Mouse (Mus musculus): ENCODE measurements around the gene A630023A22Rik.

Gene A630023A22Rik

DNA sequence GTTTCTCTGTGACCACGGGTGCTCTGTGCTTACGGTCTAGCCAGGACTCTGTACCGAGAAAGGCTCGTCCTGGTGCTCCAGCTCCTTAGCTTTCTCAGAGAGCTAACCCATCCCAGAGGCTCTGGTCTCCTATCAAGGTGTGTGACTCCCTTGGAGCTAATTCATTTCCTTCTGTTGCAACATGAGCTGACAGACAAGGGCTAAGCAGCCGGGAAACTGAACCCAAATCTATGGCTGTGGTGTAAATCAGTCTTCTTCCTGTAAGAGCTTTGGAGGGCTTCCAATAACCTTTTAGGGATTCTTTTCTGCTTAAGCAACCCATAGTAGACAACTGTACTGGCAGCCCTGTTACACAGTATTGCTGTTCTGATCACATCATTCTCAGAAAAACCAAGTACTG is at the start of gene A630023A22Rik:
A630023A22Rik (minus strand) TSS at position 154 of the 400 bp plus-strand sequence.
- in situ Hi-C loops (cut with MboI, MseI), result no loop called here

DNA sequence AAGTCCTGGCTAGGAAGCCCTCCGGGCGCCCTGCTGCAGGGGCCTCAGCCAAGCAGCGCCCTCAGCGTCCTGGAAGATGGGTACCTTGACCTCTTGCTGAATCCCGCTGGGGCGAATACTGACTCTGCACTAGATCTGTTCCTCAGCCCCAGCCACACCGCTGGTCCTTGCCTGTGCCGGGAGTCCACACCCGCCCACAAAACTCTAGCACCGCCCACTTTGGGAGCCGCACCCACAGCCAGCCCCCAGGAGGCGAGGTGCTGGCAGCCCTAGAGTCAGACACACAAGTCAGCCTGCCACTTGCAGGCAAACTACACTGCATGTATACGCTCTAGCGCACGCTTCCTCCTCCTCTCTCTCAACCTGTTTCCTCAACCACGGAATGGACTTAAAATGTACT is 49.8 kb upstream of the A630023A22Rik start, which contains the start of gene Npy4r:
Npy4r (minus strand) TSS at position 148 of the 400 bp plus-strand sequence.
- in situ Hi-C loops (cut with MboI, MseI), result no loop called here

- in situ Hi-C loops (cut with MboI, MseI), result no loop called here
These were observed 40.4 kb upstream of the A630023A22Rik start for GRCm38 (mm10) chr14:34142915-34143314.

DNA sequence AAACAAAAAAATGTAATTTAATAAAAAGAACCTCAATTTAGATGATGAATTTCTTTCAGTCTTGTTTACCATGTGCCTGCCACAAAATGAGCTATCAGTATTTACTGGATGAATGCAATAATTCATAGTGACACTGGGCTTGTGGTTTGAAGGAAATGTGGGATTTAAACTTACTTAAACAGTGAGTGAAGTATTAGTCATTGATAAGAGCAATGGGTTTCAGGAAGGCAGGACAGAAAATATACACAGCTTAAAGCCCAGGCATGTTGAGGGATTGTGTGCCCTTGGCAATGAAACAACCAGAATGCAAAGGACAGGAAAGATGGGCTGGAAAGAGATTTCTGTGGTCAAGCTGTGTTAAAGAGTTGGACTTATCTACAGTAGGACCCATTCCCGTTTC is 39.8 kb upstream of the A630023A22Rik start:
- in situ Hi-C loops (cut with MboI, MseI), result no loop called here

GRCm38 (mm10) chr14:34139671-34140664 is 37.4 kb upstream of the A630023A22Rik start:
- in situ Hi-C loops (cut with MboI, MseI), result no loop called here

GRCm38 (mm10) chr14:34135391-34135790 is 32.8 kb upstream of the A630023A22Rik start:
- in situ Hi-C loops (cut with MboI, MseI), result no loop called here

DNA sequence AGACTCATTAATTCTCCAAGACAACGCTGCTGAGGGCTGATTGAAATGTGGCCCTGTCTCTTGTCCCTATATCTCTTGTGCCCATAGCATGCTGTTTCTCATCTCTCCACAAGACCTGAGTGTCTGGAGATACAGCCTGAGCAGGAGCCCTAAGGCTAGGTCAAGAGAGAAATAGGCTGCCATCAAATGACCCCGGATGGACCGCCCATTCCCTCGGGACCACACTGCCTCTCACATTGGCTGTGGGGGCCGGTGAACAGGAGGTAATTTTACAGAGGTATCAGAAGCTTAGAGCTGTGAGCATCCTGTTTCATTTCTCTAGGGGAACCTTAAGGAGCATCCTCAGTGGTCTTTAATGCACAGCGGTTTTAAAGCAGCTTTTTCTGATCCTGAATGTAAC is 28.7 kb upstream of the A630023A22Rik start:
- in situ Hi-C loops (cut with MboI, MseI), result no loop called here

DNA sequence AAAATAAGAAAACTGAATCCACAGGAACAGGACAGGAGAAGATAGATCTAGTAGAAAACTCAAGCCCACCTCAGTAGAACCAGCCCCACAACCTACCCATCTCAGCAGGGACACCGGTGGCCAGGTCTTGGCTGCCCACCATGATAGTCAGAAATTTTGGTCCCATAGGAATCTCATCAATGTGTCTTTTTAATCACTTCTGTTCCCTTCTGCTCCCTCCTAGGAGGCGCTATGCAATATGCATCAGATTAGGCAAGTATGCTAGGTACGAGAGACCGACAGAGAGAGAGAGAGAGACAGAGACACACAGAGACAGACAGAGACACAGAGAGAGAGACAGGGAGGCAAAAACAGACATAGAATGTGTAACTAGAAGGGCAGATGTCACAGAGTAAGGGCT is 19.1 kb upstream of the A630023A22Rik start:
- in situ Hi-C loops (cut with MboI, MseI), result no loop called here

GRCm38 (mm10) chr14:34120923-34121351 is 18.4 kb upstream of the A630023A22Rik start:
- in situ Hi-C loops (cut with MboI, MseI), result no loop called here

DNA sequence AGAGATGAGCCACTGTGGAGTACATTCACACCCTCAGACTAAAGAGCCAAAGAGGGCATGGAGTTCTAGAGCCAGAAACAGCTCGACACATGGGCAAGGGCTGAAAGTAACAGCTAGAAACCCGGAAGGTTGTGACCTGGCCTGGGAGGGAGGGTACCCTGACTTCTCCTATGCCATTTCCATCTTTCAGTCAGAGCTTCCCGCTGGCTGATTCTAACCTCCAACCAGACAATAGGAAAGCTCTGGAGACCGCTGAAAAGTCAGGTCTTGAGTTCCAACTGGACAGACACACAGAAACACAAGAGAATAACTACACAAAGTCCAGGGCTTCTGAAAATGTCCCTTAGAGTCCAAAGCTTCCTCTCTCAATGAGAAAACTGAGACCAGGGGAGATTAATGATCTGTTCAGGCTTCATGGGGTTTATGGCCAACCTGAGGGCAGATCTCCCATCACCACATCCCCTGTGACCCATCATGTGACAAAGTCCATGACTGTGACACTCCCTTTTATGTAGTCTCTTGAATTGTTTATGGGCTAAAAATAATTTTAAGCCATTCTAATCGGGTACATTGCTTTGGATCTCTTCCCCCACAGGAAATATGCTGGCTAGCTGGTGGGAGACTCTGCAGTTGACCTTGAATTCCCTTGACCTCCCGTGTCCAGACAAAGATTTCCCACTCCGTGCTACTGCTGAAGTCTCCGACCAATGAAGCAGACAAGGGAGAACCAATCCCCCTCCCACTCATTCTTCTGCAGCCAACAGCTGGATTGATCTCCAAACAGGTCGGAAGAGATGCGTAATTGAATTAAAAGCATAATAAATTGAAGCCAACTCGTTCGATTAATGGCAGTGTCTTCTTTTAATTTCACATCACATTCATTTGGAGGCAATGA is 17.7 kb upstream of the A630023A22Rik start:
- in situ Hi-C loops (cut with MboI, MseI), result no loop called here

GRCm38 (mm10) chr14:34119046-34119723 is 16.6 kb upstream of the A630023A22Rik start:
- in situ Hi-C loops (cut with MboI, MseI), result no loop called here

DNA sequence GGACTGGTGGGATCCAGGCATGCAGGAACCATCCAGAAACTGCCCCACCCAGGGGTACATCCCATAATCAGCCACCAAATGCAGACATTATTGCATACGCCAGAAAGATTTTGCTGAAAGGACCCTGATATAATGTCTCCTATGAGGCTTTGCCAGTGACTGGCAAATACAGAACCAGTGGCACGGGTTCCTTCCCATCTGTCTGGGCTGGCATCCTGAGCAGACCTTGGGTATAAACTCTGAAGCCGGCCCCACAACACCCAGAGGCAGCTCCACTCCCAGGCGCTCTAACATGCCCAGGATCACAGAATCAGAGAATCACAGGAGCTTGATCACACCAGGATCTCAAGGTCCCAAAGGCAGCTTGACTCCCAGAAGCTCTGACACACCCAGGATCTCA is 11.8 kb upstream of the A630023A22Rik start:
- in situ Hi-C loops (cut with MboI, MseI), result no loop called here

DNA sequence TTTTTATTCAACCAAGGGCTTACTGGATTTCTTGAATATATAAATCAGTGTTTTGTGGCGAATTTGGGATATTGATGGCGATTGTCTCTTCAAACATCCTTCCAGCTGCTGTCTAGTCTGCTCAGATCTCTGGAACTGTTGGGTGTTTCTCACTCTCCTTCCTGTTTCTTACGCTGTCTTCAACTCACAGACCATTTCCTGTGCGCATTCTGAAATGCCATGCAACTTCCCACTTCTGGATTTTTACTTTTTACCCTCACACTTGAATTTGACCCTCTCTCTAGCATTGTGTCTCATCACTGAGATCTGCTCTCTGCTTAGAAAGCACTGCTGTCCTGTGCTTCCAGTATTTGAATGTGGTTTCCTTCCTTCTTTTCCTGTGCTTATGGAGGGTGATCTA is 5.0 kb upstream of the A630023A22Rik start:
- in situ Hi-C loops (cut with MboI, MseI), result no loop called here

DNA sequence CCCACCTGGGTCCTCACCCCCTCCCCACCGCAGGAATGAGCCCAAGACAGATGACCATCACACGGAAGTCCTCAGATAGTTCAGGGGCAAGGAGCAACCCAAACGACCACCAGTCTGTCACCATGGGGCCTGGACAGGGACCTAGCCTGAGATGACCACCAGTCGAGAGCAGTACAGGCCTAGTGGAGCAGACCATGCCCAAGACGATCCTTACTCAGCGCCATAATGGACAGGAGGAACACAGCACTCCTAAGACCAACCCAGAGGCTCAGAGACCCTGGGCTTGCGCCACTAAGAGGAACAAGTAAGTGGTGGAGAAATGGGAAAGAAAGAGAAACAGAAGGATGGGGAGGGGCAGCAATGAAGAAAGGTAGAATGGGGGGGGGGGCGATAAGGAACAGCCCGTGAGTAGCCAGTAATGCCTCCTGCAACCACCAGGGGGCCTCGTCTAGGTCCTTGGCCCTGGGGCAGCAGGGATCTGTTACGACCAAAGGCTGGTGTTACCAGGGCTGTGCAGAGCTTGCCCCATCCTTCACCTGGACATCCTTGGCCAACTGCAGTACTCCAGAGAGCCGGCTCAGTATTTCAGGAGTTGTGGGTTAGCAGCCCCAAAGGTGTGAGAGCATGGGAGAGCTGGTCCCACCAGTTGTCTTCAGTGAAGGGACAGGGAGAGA is 4.0 kb upstream of the A630023A22Rik start:
- in situ Hi-C loops (cut with MboI, MseI), result no loop called here

DNA sequence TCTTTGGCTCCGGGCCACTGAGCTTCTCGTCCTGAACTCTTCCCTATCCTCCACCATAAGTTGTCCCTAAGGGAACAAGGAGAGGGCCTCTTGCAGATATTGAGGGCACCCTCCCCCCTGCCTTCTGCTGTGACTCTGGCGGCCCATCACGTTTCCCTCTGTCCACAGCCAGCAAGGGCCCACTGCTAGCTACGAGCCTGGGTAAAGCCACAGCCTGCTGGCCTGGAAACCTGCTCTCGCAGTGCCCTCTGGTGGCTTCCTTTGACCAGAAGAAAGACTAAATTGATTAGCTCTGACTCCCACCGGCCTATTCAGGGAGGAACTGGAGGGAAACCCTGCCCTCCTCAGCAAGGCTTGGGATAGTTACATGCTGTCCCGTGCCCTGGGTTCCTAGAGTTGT is 2.3 kb upstream of the A630023A22Rik start:
- in situ Hi-C loops (cut with MboI, MseI), result no loop called here

DNA sequence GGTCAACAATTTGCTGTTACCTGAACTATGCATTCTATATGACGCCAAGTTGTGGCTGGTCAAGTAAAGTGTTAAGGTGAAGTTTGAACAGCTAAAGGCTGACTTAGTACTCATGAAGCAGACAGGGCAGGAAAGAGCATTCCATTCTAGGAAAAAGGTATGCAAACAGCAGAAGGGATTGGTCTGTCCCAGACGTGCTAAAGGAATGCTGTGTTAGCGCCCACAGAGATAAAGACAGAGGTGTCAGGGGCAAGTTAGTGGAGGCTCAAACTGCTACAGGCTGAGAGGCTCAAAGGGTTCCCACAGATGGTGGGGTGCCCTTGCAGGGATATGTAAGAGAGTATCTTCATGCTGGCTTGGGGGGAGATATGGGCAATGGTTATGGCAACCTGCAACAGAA is 1.3 kb upstream of the A630023A22Rik start:
- in situ Hi-C loops (cut with MboI, MseI), result no loop called here

DNA sequence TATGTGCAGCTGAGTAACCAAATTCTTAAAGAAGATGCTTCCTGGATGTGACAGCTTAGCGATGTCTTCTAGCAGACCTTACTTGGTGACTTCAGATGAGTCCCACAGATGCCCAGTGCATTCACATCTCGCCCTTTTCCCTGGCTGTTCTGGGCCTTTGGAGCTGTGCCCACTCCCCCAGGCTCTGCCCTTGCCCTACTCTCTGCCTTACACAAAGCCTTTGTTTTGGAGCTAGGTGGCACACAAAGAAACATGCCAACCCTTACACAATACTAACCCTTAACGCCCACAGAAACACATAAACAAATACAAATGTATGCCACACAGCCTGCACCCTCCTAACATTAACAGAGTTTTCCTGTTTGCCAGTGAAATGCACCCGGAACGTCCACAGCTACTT is 6.4 kb downstream of the A630023A22Rik start:
- in situ Hi-C loops (cut with MboI, MseI), result no loop called here

DNA sequence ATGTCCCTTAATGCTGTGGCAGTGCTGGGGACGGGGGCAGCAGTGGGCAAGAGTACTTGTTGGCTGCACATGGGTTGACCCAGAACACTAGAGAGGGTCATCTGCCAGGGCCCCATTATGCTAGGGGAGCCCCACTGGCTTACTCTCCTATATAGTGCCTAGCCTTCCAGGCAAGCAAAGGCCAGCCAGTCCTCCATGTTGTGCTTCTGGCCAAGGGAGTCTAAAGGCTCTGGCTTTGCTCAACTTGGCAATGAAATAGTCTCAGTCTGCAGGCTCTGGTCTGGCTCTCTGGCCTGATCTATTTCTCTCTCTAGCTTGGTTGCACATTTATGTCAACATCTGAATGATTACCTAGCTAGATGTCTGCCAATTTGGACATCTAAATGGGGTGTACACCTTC is 9.7 kb downstream of the A630023A22Rik start:
- in situ Hi-C loops (cut with MboI, MseI), result no loop called here

DNA sequence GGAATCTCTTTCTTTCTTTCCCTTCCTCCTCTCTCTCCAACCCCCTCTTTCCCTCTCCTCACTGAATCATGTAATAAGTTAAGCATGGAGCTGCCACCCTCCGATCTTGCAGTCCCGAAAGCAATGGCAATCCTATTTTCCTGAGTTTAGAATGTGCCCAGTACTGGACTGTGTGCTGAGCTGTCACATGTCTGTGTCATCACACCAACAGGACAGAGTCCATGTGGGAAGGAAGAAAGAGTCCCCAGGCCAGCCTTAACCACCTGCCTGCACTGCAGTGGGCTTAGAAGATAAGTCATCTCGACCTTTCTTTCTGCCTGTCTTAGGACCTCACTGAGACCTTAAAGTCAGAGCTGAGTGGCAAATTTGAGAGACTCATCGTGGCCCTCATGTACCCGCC is 11.1 kb downstream of the A630023A22Rik start:
- in situ Hi-C loops (cut with MboI, MseI), result no loop called here

GRCm38 (mm10) chr14:34089796-34090195 is 12.8 kb downstream of the A630023A22Rik start:
- in situ Hi-C loops (cut with MboI, MseI), result no loop called here

- in situ Hi-C loops (cut with MboI, MseI), result no loop called here
These were observed 14.6 kb downstream of the A630023A22Rik start for GRCm38 (mm10) chr14:34087856-34088398.

Data from T-helper 2 cell (primary cell).